Mouse (Mus musculus): Measurements from ENCODE around the gene Gm10803.

Gene Gm10803

DNA sequence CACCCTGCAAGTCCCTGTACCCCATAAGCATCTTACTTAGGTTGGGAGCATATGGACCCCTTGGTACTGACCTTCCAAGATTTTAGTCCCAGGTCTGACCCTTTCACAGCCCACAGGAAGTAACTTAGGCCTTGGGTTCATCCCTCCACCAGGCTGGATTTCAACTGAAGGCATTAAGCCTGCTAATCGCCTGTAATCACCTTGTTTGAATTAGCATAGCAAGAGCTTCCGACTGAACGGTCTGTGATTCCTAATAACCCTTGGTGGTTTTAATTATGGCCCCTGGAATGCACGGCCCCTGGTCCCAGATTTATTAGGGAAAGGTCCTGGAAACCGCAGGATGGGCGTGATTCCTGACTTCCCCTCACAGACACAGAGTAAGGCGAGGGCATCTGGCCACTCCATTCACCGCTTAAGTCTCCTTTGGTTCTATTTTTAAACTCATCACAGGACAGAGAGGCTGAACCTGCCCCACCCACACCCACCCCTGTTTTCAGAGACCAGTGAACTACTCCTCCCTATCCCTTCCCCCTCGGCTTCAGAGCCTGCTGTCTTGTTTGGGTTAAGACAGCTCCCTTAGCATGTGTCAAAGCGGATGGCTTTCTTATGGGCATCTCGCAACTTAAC lies 31.9 kb downstream of the Gm10803 start:
- peak; percentile 44 for DNase-seq (ENCODE audit: low spot score)

DNA sequence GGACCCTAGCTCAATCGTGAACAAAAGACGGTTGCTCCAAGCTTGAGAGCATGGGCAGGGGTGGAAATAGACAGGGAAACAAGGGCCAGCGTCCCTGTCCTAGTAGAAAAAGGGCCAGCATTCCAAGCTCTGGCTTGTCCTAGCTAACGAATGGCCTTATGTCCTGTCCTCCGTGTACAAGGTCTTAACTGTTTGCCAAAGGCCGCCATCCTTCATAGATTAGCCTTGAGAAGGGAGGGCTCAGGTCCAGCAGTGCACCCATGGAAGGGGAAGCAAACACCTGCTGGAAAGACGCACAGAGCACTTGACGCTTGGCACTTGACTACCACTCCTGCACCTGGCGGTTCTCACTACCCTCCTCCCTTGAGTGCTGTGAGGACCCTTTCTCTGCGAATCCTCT lies 32.8 kb downstream of the Gm10803 start:
- DNase-seq (ENCODE audit: low spot score): no peak

- DNase-seq (ENCODE audit: low spot score): peak; percentile 27
These were observed 36.8 kb downstream of the Gm10803 start for GRCm38 (mm10) chr2:93597145-93597544.

- DNase-seq (ENCODE audit: low spot score): no peak
These were observed 39.4 kb downstream of the Gm10803 start for GRCm38 (mm10) chr2:93599731-93600130.

DNA sequence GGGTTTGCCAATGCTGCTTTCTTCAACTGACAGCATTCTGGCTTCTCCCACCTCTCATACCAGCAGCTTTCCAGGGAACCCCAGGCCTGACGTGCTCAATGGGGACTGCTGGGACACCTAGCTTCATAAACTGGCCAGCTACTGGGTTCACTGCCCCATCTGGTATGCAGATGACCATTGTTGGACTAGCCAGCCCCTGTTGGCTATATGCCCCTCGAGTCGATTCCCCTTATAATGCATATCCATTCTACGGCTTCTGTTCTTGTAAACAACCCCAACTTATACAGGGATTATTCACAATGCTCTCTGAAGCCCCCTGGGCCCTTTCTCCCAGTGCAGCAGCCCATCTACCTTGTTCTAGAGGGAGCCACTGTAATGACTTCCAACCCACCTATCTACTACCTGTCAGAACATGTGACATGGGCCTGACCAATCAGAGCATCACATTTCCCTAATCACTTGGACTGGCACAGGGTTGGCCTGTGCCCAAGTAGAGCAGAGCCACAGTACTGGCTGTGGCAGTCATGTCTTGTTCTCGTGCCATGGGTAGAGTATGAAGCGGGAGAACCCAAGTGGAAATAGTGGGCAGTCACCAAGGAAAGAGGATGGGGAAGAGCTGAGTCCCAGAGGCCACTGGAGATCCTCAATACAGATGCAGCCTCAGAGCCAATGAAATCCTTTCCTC lies 44.4 kb downstream of the Gm10803 start:
- DNase-seq (ENCODE audit: low spot score): no peak

DNA sequence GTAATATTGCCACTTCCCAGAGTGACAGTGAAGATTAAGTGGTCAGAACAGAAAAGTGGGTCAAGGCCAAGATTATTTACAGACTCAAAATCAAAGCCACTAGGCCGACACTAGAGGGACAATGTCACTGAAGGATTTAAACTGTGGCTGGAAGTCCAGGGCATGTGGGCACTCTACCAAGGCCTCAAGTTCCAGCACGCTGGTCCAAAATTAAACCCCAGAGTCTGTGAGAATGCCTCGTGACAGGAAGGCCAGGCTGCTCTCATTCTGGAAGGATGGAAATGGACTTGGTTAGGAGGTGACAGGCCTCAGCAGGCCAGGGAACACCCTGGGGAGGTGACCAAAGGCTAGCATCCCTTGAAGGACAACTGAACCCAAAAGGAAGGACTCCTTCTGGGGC lies 48.4 kb downstream of the Gm10803 start:
- no peak for DNase-seq (ENCODE audit: low spot score)

- DNase-seq (ENCODE audit: low spot score): no peak
These were observed 52.7 kb downstream of the Gm10803 start for GRCm38 (mm10) chr2:93613020-93613419.

Data from embryo, embryonic 10.5 days (tissue).